Mouse (Mus musculus) heart, postnatal 4 days (tissue): ENCODE results near the gene Mllt3. TPM values are rescaled to one million over a fixed set of nuclear protein-coding genes. Genes with fewer than 3 reads are reported as not detected.

Source experiments
- DNase-seq: peaks from one replicate; pipeline ENCODE4 v3.0.0; 2021
- total RNA-seq, 2 experiments: library from RNA; stranded (reverse); gene quantifications; 2 replicates each; pipeline ENCODE4 v1.2.3; 2021

Gene Mllt3
- total RNA-seq, 2 experiments from 2014 or later: 14.0 to 17.7 TPM

DNA sequence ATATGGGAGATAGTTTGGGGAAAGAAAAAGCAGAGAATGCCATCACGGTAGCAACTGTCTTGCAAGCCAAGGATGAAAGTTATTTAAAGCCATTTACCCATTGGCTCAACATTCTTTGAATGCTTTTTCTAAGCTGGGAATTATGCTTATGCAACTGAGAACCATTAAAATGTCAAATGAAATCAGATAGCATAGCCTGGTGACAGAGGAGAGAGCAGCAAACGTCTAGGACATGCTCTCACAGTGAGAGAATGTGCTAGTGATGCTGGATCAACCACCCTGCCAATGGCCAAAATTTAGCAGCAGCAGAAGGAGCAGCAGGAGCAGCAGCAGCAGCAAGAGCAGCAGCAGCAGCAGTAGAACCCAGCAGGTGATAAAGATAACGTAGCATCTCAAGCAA is 267.4 kb downstream of the Mllt3 start:
- DNase-seq: no peak

DNA sequence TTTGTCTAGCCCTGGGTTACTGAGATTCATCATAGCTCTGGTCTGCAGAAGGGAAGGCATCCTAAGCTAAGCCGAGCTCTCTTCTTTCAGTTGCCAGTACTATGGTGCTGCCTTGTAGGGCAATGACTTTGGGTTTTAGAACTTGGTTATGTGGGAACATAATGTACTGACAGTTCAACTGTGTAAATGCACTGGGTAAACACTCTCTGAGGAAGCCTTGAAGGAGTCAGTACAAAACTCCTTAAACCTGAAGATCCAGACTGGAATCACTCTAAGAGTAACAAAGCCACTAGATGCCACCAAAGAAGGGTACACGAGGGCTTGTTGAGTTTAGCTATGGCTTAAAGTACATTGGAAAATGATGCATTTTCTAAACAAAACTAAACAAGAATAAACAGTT is 272.1 kb downstream of the Mllt3 start:
- no peak for DNase-seq

DNA sequence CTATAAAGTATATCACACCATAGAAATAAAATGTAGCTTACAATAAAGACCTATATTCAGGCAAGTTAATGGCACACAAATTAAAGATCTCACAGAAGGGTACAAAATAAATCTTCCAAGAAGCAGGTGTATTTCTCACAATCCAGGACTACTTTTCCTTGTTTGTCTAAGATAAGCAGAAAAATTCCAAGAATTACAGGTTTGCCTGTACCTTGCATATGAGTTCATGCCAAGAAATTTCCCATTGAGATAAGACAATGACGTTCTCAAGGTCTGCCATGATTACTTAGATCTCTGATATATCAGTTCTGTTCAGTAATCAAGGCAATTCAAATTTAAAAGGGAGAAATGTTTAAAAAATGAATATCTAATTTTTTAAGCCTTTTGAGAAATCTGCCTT is 272.9 kb downstream of the Mllt3 start:
- no peak for DNase-seq

DNA sequence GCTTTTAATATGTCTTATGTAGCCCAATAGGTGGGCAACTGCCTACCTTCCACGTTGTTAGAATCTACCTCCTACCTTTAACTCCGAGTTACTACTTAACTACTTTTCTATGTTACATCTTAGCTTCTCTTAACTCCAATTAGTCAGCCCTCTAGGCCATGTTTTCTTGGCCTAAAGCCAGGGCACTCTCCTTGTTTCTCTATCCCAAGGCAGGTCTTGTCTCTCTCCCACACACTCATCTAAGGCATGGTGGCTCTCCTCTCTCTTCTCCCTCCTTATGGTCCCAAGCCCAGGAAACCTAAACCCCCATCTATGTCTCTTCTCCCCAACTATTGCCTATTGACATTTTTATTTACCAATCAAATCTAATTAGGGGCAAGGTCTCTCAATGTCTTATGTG is 273.5 kb downstream of the Mllt3 start:
- DNase-seq: no peak

DNA sequence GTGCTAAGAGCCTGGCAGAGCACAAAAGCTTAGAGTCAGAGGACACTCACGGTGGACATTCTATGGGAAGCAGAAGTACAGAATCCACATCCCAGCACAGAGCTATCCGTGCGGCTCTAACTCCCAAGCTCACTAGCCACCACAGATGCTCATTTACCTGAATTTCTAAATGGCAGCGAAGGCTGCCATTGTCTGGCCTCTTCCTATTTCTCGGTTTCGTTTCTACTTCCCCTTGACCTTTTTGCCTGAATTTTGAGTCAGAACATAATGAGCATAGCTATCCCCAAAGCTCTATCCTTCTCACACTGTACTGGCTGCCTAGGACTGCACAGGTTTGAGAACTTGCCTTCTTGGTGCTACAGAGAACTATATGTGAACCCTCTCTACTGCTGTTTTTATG is 274.1 kb downstream of the Mllt3 start:
- DNase-seq: no peak

DNA sequence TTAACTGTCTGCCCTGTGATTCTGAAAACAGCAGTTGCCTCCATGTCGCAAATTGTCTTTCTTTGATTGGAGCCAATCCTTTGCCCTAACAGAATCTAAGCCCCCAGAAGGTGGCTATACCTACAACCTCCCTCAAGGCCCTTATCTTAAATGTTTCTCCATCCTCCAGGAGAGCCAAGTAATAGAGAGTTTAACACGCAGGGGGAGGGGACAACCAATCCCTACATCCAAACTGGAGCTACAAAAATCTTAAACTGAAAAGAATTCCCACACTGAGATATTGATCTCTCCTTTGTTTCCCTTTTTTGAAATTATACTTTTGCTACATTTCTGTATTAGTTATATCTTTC is 281.7 kb downstream of the Mllt3 start:
- no peak for DNase-seq

DNA sequence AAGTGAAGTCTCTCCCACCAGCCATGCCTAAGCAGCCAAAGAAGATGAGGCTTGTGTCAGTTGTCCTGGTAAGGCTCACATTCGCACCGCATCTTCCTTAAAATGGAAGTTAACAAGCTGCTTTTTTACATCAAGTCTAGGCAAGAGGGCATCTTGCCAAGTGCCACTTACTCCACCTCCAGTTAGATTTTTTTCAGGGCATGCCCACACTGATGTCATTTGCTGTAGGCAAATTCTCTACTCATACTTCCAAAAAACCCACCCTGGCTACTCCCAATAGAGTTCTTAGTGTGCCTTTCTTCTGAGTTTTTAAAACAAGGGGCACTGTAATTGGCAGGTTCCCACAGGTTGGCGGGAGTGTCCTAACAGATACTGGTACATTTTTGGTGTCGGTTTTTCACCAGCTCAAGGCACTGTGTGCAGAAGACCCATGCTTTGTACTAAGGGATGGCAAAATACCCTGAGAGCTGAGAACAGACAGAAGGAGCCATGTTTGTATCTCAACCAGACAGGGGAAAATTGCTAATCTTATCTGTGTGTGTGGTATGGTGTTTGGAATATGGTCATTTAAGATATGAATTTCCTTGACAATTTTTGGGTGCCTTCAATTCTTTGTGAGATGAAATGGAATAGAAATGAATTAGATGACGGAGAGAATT is 282.2 kb downstream of the Mllt3 start:
- DNase-seq: no peak

DNA sequence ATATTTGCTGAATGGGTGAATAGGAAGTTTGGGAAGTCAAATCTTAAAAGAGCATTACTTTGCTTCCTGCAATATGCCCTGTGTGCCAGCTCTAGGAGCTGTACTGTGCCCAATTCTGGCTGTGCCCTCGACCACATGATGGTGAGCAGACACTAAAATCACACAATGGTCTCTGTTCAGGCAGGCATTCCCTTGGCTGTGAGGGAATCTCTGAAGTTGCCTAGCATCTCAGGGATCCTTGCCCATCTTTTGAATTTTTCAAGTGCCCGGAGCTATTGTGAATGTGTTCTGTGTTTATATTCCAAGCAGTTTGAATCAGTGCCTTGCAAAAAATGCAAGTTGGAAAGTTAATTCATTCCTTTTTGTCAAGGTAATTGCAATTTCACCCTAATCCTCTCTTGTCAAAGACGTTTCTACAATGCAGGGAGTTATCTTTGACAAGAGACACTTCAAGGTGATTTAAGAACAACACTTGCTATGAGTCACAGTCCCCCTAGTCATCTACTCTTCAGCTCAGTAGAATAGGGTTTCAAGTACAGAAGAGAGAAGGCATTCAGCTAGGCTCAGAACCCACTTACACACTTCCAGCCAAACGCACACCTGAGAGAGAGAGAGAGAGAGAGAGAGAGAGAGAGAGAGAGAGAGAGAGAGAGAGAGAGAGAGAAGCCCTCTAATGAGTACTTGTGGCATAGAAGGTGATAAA is 283.5 kb downstream of the Mllt3 start:
- DNase-seq: no peak

DNA sequence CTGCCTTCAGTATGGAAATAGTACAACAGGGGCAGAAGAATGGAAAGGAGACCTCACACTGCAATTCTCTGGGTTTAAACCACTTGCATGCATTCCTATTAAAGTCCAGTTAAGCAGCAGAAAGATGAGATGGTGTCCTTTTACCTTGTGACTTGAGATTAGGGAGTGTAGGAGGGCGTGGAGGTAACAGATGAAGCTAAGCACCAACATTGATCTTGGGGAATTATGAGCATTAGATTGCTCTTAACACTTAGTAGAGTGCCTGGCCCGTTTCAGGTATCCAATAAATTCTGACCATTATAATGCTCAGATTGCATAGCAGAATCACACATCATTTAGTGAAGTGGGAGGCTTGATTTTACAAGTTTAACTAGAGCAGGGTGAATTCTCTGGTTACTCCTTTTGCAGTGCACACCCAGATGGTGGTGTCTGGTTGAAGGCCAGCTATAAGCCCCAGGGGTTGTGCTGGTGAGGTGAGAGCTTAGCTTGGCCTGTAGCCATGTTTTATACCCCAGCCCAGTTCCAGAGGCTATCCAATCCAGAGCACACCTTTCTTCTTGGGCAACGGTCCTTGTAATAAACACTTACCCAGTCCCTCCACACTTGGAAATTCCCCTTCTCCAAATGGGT is 288.0 kb downstream of the Mllt3 start:
- DNase-seq: no peak

DNA sequence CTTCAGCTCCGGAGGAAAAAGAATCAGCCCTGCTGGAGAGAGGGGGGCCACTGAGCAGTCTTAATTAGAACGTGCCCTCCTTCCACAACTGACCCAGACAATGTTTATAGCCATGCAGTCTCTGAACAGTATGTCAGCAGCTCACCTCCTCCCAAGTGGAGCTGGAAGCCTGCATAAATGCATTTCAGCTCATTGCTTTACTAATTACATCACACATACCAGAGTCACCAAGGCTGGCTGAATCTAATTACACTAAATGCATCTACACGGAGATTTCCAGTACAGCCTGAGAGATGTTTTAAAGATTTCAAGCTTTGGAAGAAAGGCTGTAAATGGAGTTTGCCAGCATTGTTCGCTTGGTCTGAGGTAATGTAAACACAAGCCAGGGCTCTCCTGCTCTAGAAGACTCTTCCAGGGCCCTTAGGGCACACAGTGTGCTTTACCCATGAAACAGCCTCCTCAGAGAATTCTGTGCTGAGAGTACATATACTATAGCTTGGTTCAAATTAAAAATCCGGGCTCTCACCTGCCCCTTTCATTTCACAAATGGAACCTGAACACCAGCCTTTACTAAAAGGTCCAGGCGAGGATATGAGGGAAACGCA is 293.5 kb downstream of the Mllt3 start:
- DNase-seq: no peak

DNA sequence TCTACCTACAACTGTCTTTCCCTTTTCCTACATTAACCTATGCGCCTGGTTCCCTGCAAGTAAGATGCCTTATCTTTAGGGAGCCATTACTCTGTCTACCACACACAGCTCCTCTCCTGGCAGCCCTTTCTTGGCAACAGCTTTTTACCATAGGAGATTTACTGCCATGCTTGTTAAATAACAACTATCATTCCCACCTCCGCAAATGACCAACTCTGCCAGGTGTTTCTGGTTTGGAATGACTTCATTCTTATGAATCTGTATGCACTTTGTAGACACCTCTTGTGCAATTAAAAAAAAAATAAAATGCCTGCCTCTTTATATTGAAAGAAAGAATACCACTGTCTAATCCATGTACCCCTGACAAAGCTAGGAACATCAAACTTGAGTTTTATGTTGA is 294.1 kb downstream of the Mllt3 start:
- DNase-seq: no peak

DNA sequence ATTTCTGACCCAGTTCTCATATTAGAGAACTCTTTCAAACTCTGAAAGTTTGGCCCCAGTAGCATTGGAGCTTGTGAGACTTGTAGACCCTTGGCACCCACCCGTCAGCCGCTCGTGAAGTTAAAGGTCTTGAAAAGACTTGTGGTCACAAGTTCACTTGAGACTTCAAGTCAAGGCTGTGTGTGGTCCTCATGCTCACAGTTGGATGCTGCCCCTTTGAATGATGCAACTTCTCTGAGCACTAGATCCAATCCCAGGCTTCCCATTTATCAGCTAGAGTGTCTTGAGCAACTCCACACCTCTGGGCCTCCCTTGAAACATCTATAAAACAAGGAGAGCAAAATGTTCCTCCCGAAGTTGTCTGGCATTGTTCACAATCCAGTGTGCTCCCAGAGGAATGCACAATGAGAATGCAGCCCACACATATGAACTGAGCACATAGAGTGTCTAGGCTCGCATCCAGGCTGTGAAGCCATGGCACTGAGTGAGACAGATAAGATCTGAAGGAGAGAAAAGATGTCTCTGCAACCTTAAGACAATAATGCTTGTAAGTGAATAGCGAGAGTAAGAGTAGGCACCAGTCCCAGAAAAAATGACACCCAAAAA is 295.9 kb downstream of the Mllt3 start:
- DNase-seq: peak; percentile 7

DNA sequence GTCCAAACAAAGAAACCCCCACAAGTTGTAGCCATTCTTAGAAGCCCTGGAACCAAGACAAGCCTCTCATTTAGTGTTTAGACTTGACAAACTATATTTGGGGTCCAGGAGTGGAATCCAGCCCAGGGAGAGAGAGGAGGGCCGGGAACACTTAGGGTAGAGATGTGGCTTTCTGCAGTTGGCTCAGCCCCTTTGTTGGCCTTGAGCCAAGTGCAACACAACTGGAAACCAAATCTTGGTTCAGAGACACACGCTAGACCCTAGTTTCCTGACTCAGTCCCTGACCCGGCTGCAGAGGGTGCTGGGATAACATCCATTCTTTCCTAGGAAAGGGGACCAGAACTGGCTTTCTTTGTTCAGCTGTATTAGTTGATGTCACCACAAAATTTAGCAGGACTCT is 296.4 kb downstream of the Mllt3 start:
- peak; percentile 38 for DNase-seq

DNA sequence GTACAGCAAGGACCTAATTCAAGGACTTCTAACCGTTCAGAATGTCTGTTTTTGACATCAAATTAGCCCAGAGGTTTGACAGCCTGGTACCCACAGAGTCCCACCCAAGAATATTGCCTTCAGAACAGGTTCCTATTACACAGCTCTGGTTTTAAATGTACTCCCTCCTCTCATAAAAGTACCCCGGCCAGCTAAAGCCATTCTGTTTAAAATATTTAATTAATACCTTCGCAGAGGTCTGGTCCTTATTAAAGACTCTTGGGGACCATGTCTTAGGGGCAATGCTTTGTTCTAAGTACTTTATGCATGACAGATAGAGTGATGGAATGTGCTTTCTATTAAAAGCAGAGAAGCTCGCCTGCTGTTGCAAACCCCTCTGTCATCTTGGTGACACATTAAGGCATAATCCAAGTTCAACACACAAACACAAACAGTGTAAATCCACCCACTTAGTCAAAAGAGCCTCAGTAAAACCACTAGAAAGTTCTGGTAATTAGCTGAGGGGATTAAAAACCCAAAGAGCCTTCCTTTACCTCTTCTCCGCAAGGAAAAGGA is 302.0 kb downstream of the Mllt3 start:
- DNase-seq: no peak

DNA sequence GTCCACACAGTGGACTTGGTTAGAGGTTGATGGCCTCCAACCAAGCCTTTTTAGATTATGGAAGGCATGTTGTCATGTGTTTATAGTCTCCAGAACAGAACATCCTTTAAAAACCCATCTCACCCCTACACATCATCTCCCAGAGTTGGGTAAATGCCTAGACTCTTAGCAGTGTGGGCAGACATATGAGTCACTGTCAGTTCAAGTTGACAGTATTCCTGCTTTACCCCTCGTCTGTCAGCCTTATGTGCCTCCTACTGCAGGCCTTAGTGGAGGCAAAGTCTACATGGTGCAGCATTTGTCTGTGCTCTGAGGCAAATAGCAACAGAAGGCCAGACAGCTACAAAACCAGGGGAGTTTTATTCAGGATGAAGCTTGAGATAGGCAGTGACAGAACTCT is 304.6 kb downstream of the Mllt3 start:
- no peak for DNase-seq

DNA sequence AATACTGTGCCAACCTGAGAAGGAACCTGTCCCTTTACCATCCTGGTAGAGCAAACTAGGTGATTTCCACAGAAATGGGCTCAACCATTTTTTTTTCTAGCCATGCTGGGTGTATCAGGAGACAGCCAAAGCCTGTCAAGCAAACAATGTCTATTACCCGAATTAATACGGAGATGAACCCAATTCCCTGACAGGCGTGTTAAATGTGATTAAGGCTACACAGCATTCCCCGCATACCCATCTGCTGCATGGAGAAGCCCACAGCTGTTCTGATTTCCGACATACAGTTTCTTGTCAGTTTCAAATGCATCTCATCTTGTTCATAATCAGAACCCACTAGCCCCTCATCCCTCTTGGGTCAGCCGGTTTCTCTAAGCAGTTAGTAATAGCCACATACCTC is 309.7 kb downstream of the Mllt3 start:
- no peak for DNase-seq

Other genes starting within 250 kb of the Mllt3 start
- 10 to 100 TPM; 15.0 to 18.3 TPM for gene Focad, start 61.3 kb upstream of the Mllt3 start, total RNA-seq